Mouse (Mus musculus) limb, embryonic 14.5 days (tissue): Measurements from ENCODE around the gene Vps53. TPM values are rescaled to one million over a fixed set of nuclear protein-coding genes. Genes with fewer than 3 reads are reported as not detected.

Experiments used
- ATAC-seq: fragments of 200-750 bp; cut with Nextera tagmentation; 2 replicates; pipeline ENCODE4 v1.8.0; 2017; ENCODE audit warnings: low read depth, moderate number of reproducible peaks, moderate TSS enrichment; ENCODE audit not compliant: low FRiP score
- DNase-seq: peaks from one replicate; pipeline ENCODE4 v3.0.0-alpha.2; 2015; ENCODE audit warnings: low spot score
- H3K27ac ChIP-seq: fragments of 300-500 bp; sonication (generic); replicated peaks from 2 replicates; pipeline ENCODE4 v1.5.1; 2014; ENCODE audit warnings: low read depth, mild to moderate bottlenecking, low read length, moderate library complexity, mixed read lengths
- H3K27me3 ChIP-seq: fragments of 300-500 bp; sonication (generic); 2 replicates; pipeline ENCODE4 v1.6.1; 2014; ENCODE audit warnings: low read length, mixed read lengths; ENCODE audit not compliant: control insufficient read depth, insufficient read depth
- H3K36me3 ChIP-seq: fragments of 300-500 bp; sonication (generic); 2 replicates; pipeline ENCODE4 v1.6.1; 2014; ENCODE audit warnings: mild to moderate bottlenecking, low read length, moderate library complexity, mixed read lengths; ENCODE audit not compliant: control insufficient read depth, insufficient read depth
- H3K4me1 ChIP-seq: fragments of 300-500 bp; sonication (generic); 2 replicates; pipeline ENCODE4 v1.6.1; 2014; ENCODE audit warnings: antibody characterized with exemption, low read length, mixed read lengths; ENCODE audit not compliant: control insufficient read depth, insufficient read depth
- H3K4me2 ChIP-seq: fragments of 300-500 bp; sonication (generic); replicated peaks from 2 replicates; pipeline ENCODE4 v1.6.1; 2014; ENCODE audit warnings: low read depth, mild to moderate bottlenecking, low read length, moderate library complexity; ENCODE audit not compliant: severe bottlenecking
- H3K4me3 ChIP-seq: fragments of 300-500 bp; sonication (generic); replicated peaks from 2 replicates; pipeline ENCODE4 v1.5.1; 2014; ENCODE audit warnings: low read length
- H3K9ac ChIP-seq: fragments of 300-500 bp; sonication (generic); 2 replicates; pipeline ENCODE4 v1.6.1; 2014; ENCODE audit warnings: mild to moderate bottlenecking, low read depth, low read length, moderate library complexity; ENCODE audit not compliant: severe bottlenecking
- H3K9me3 ChIP-seq: fragments of 300-500 bp; sonication (generic); 2 replicates; pipeline ENCODE4 v1.6.1; 2016; ENCODE audit warnings: low read length; ENCODE audit not compliant: control insufficient read depth
- POLR2A ChIP-seq: fragments of 200-500 bp; IDR thresholded peaks from 2 replicates; pipeline ENCODE4 v1.8.0; 2012; ENCODE audit warnings: inconsistent platforms, mild to moderate bottlenecking, moderate library complexity, borderline replicate concordance; ENCODE audit not compliant: insufficient read depth, insufficient read length; ENCODE audit errors: extremely low read depth
- WGBS: fragments of 180-500 bp; shearing (Covaris S2); extraction: QIAGEN DNeasy Blood & Tissue Kit; methylation state at CpG from one replicate; pipeline ENCODE4 v1.1.7; 2014; 5-methylcytosine and 5-hydroxymethylcytosine counted together
- polyA plus RNA-seq, 2 experiments: library from polyadenylated mRNA; depleted of rRNA in 1 of 2; stranded (reverse) in 1 of 2; unstranded in 1 of 2; fragments of >200 nt; fragmentation: Nextera tagmentation in 1 of 2; extraction: Ambion mirVana in 1 of 2; gene quantifications; 2 replicates each; pipeline versions ENCODE4 v1.2.1 to v1.2.3; 2012 to 2014

The Vps53 gene
- polyA plus RNA-seq, 2 experiments: 29.6 to 37.3 TPM

DNA sequence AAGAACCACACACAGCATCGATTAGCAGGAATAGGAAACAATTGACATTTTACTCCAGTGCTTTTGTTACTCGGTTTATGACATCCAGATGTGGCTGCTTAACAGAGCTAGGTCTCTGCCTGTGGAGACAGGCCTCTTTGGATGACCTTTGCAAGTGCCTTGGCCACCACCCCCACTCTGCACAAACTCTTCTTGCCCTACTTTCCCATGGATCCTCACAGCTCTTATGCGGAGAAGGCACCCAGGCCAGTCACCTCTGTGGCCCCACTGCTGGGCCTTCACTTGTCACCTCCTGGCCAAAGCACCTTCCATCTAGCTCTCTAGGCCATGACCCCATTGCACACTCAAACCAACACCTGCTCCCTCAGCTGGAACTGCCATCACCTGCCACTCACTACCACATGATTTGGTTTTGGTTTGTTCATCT is 95.5 kb downstream of the Vps53 start:
- Histone ChIP-seq H3K27me3 (no peaks in the 10 kb centered on the region), H3K9ac (no peak overlapping the region), H3K4me3 (no peak overlapping the region), H3K27ac (no peak overlapping the region), H3K36me3 (peaks cover 29% of the 10 kb centered on the region), H3K4me2 (no peak overlapping the region), H3K4me1 (peaks cover 12% of the 10 kb centered on the region), H3K9me3 (no peaks in the 10 kb centered on the region)
- peak; percentile 73 for DNase-seq
- 11% methylated on average over 3 of the region's 3 CpGs for WGBS
- ATAC-seq: peak; percentile 34; the same call in 1 of the 2 replicates
- no peak for TF ChIP-seq POLR2A

DNA sequence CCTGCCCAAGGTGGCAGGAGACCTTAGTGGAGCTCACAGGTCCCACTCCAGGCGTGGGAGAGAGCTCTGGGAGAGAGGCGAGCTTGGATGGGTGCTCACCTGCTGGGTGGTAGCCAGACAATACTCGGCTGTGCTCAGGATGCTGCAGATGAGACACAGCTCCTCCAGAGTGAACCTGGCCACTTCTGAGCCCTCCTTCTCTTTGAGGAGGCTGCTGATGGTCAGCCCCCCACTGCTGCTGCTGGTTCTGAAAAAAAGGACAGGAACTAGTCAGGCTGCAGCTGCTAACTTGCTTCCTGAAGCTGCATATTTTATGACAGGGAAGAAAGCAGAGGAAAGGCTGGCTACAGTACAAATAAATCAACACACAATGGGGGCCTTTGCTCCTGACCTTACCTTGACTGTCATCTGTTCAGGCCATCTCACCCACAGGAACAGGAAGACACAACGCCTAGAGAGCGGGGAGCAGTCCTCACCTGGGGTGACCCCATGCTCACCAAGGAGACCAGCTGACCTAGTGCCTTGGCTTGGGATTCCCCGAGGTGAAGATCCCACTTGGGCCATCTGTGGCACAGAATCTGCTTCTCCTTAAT is 98.3 kb downstream of the Vps53 start:
- Histone ChIP-seq H3K27me3 (no peaks in the 10 kb centered on the region), H3K4me2 (no peak overlapping the region), H3K9me3 (no peaks in the 10 kb centered on the region), H3K4me3 (no peak overlapping the region), H3K4me1 (peaks cover 12% of the 10 kb centered on the region), H3K36me3 (peaks cover 16% of the 10 kb centered on the region), H3K9ac (no peak overlapping the region), H3K27ac (no peak overlapping the region)
- ATAC-seq (no peak), DNase-seq (no peak)
- no peak for TF ChIP-seq POLR2A
- 82% methylated on average over 6 of the region's 6 CpGs for WGBS

DNA sequence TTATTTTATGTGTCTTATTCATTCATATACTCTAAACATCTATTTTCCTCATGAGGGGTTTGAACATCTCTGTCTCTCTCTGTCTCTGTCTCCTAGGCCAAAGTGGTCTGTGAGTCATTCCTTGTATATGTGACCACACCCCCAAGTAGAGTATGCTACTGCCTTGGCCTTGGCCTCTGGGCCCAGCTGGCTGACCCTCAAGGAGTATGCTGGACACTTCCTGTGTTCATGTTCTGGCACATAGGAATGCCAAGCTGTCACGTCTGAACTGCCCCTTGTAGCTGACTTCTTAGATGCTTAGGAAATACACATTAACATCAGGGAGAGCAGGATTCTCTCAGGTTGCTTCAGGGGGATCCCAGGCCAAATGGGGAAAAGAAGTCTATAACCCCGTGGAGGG is 99.2 kb downstream of the Vps53 start:
- H3K4me3 ChIP-seq: no peak overlapping the region
- no peak overlapping the region for H3K27ac ChIP-seq
- H3K9me3 ChIP-seq: no peaks in the 10 kb centered on the region
- DNase-seq (no peak), ATAC-seq (no peak)
- no peaks in the 10 kb centered on the region for H3K27me3 ChIP-seq
- peaks cover 12% of the 10 kb centered on the region for H3K4me1 ChIP-seq
- H3K36me3 ChIP-seq: peaks cover 22% of the 10 kb centered on the region
- H3K9ac ChIP-seq: no peak overlapping the region
- WGBS: 53% methylated on average over 2 of the region's 2 CpGs
- H3K4me2 ChIP-seq: no peak overlapping the region
- no peak for TF ChIP-seq POLR2A

DNA sequence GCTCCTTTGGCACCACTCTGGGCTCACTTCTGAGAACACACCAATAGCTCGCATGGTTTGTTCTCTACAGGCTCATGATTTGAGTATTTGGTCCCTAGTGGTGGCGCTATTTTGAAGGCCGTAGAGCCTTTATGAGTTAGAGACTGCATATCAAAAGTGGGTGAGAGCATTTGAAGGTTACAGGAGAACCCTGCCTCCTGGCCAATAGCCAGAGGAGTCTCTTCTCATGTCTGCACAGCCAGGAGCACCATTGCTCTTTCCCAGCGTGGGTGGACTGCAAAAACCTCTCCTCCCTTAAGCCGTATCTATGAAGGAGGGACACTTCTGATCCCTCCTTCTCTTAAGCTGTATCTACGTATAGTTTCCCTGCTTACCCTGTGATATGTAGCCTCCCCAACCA is 102.1 kb downstream of the Vps53 start:
- TF ChIP-seq POLR2A: no peak
- Histone ChIP-seq H3K27ac (no peak overlapping the region), H3K4me1 (peaks cover 9% of the 10 kb centered on the region; the same call in 1 of the 2 replicates), H3K9me3 (no peaks in the 10 kb centered on the region), H3K4me2 (no peak overlapping the region), H3K27me3 (no peaks in the 10 kb centered on the region), H3K9ac (no peak overlapping the region), H3K36me3 (peaks cover 26% of the 10 kb centered on the region), H3K4me3 (no peak overlapping the region)
- ATAC-seq (no peak), DNase-seq (no peak)
- 86% methylated on average over 6 of the region's 6 CpGs for WGBS

DNA sequence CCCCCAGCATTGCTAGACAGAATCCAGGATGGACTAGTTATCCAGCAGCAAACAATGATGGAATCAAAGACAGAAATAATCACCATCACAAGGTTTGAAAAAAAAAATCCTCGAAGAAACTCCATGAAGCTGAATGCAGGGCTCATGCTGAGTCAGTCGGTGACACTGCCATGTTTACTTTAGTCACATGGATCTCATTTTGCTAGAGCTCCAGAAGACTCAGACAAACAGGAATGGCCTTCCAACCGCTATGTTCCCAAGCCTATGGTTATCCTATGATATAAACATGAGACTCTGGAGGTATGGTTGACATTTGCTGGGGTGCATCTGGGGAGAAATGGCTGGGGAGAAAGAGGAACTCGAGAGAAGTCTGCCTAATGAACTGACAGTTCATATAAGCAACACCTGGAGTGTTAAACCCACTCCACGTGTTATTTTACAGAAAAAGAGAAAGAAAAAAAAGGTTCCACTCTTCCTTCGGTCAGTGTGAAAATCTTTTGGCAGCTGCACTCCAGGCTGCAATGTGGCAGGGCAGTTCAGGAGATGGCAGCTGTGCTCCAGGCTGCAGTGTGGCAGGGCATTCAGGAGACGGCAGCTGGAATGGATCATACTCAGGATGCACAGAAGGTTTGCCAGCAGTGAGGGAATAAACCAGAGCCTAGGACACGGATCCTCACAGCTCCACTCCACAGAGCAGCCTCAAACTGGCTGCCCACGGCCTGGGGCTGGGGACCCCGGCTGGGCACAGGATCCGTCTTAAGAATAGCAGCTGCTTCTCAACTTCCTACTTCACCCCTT is 105.0 kb downstream of the Vps53 start:
- ATAC-seq: peak; percentile 87

More for the DNA sequence above, 105.0 kb downstream of the Vps53 start:
- H3K36me3 ChIP-seq: peaks cover 13% of the 10 kb centered on the region
- 0 out of 2 replicates have a peak overlapping the region, but pooled peaks have one; percentile 58 for H3K27ac ChIP-seq
- no peak overlapping the region for H3K4me3 ChIP-seq
- no peak for TF ChIP-seq POLR2A
- WGBS: 41% methylated on average over 11 of the region's 11 CpGs
- peaks cover 9% of the 10 kb centered on the region; the same call in 1 of the 2 replicates for H3K4me1 ChIP-seq
- no peaks in the 10 kb centered on the region for H3K27me3 ChIP-seq
- peak; percentile 69 for DNase-seq
- no peak overlapping the region for H3K9ac ChIP-seq
- H3K4me2 ChIP-seq: no peak overlapping the region
- H3K9me3 ChIP-seq: no peaks in the 10 kb centered on the region
